Mouse (Mus musculus) ES-E14 (cell line): Measurements from ENCODE around the gene Elf1.

Experiments
- HCFC1 ChIP-seq: IDR thresholded peaks from 2 replicates; pipeline ENCODE4 v1.6.1; 2012; ENCODE audit warnings: low read length, inconsistent platforms, borderline replicate concordance; ENCODE audit not compliant: insufficient read depth
- MAFK ChIP-seq: IDR thresholded peaks from 2 replicates; pipeline ENCODE4 v1.6.1; 2014; ENCODE audit warnings: mild to moderate bottlenecking, low read depth, low read length, inconsistent platforms; ENCODE audit not compliant: insufficient read depth

DNA sequence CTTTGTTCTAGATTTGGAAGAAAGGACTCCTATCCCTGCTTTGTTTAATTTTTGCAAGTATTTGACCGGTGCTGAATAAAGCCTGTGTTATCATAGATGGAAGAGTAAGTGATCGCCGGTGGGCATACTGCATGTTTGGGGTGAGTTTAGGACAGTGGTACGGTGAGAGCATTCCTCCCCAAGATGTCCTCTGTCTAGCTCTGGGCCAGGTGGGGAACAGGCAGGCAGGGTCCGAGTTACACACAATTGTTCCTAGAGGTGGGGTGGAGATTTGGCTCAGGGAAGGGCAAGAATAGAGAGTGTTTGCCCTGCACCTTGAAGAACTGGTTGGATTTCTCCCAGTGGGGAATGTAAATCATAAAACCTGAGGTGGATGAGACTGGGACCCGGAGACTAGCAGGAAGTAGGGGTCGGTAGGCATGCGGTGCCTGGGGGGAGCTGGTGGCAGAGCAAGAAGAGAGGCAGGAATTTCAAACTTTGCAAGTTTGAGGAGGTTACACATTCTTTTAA is 2.7 kb downstream of the Elf1 start:
- no peak for TF ChIP-seq MAFK
- no peak for TF ChIP-seq HCFC1
